Mouse (Mus musculus) neural tube, embryonic 15.5 days (tissue): ENCODE results near the gene Pdzd2. TPM values are rescaled to one million over a fixed set of nuclear protein-coding genes. Genes with fewer than 3 reads are reported as not detected.

Experiments
- ATAC-seq: fragments of 200-750 bp; cut with Nextera tagmentation; 2 replicates; pipeline ENCODE4 v1.8.0; 2017; ENCODE audit warnings: mild to moderate bottlenecking, moderate TSS enrichment, moderate library complexity; ENCODE audit not compliant: low FRiP score
- H3K27ac ChIP-seq: fragments of 300-500 bp; sonication (generic); replicated peaks from 2 replicates; pipeline ENCODE4 v1.5.1; 2015; ENCODE audit warnings: mild to moderate bottlenecking, inconsistent platforms
- H3K27me3 ChIP-seq: fragments of 300-500 bp; sonication (generic); replicated peaks from 2 replicates; pipeline ENCODE4 v1.6.1; 2015; ENCODE audit warnings: inconsistent platforms
- H3K36me3 ChIP-seq: fragments of 300-500 bp; sonication (generic); 2 replicates; pipeline ENCODE4 v1.6.1; 2015; ENCODE audit warnings: inconsistent platforms
- H3K4me1 ChIP-seq: fragments of 300-500 bp; sonication (generic); 2 replicates; pipeline ENCODE4 v1.6.1; 2015; ENCODE audit warnings: inconsistent platforms
- H3K4me2 ChIP-seq: fragments of 300-500 bp; sonication (generic); 2 replicates; pipeline ENCODE4 v1.6.1; 2015; ENCODE audit warnings: inconsistent platforms, mild to moderate bottlenecking, moderate library complexity
- H3K4me3 ChIP-seq: fragments of 300-500 bp; sonication (generic); replicated peaks from 2 replicates; pipeline ENCODE4 v1.5.1; 2015; ENCODE audit warnings: mild to moderate bottlenecking, inconsistent platforms
- H3K9ac ChIP-seq: fragments of 300-500 bp; sonication (generic); replicated peaks from 2 replicates; pipeline ENCODE4 v1.6.1; 2015; ENCODE audit warnings: mild to moderate bottlenecking, inconsistent platforms
- H3K9me3 ChIP-seq: fragments of 300-500 bp; sonication (generic); replicated peaks from 2 replicates; pipeline ENCODE4 v1.6.1; 2016; ENCODE audit warnings: inconsistent platforms
- WGBS: fragments of 180-500 bp; shearing (Covaris S2); methylation state at CpG from one replicate; pipeline ENCODE4 v1.1.7; 2015; ENCODE audit warnings: mixed read lengths; 5-methylcytosine and 5-hydroxymethylcytosine counted together
- polyA plus RNA-seq: library from polyadenylated mRNA; unstranded; fragments of >200 nt; fragmentation: Nextera tagmentation; extraction: Ambion mirVana; gene quantifications from 2 replicates; pipeline ENCODE4 v1.2.1, GENCODE M21; 2015

Pdzd2 gene
- polyA plus RNA-seq, 1 experiment from 2014 or later = 16.7 TPM

DNA sequence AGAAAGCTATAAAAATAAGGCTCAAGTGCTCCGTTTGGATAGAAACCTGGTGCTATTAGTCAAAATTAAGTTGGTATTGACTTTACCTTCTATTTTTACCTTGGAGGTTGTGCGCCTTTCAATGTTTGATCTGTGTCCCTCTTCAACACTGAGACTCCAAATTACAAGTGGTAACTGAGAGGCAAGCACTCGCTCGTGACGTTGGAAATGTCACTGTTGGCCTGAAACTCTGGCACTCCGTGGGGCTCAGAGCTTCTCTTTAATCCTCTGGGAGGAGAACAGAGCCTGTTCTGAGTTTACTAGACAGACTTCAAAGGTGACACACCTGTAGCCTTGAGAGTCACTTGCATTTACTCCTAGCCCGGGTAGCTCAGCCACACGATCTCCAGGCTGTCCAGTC lies 120.5 kb downstream of the Pdzd2 start:
- WGBS = 82% methylated on average over 8 of the region's 8 CpGs
- H3K4me2 ChIP-seq = no peak overlapping the region

DNA sequence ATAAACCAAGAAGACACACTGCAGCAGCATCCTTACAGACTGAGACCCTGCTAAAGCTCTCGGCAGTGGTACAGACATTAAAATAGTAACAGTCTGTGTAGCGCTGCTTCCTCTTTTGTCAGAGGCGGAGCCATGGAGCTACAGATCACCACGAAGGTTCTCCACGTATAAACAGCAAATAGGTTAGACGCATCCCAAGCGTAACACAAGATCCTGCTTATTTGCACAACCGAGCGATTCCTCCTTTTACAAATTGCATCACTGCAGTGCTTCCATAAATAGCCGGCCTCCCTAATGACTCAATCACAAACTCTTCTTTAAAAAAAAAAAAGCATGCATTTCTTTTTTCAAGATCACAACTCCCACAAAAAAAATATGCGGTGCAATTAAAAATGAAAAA lies 122.1 kb downstream of the Pdzd2 start:
- Histone ChIP-seq H3K36me3 (no peaks in the 10 kb centered on the region), H3K9me3 (no peaks in the 10 kb centered on the region), H3K4me2 (no peak overlapping the region), H3K27ac (peak overlapping the region; percentile 42), H3K27me3 (no peaks in the 10 kb centered on the region), H3K9ac (no peak overlapping the region), H3K4me3 (no peak overlapping the region), H3K4me1 (peaks cover 11% of the 10 kb centered on the region)
- 0 out of 2 replicates have a peak, but pooled peaks have one; percentile 33 for ATAC-seq
- WGBS = 75% methylated on average over 11 of the region's 11 CpGs

More for the DNA sequence above, 120.5 kb downstream of the Pdzd2 start:
- Histone ChIP-seq H3K4me1 (peaks cover 13% of the 10 kb centered on the region), H3K9me3 (no peaks in the 10 kb centered on the region), H3K36me3 (no peaks in the 10 kb centered on the region), H3K27ac (no peak overlapping the region), H3K4me3 (no peak overlapping the region), H3K27me3 (no peaks in the 10 kb centered on the region), H3K9ac (no peak overlapping the region)
- no peak for ATAC-seq

DNA sequence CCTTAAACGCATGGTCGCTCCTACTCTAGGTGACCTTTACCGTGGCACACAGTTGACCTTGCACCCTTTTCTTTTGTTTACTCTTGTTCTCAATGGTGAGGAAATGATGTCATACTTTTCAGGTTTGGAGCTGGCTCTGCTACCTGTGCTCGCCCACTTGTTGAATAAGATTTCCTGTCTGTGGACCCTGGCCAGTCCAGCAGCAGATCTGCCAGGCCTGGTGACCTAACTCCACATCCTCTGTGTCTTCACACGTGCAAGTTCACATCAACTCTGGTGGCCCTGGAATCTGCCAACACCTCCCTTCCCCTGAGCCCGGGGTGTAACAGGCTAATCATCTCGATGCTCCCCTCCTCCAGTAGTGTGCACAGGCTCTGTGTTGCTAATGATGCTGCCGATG lies 122.5 kb downstream of the Pdzd2 start:
- peak overlapping the region; percentile 42 for H3K27ac ChIP-seq
- no peak overlapping the region for H3K9ac ChIP-seq
- no peaks in the 10 kb centered on the region for H3K36me3 ChIP-seq
- no peaks in the 10 kb centered on the region for H3K9me3 ChIP-seq
- H3K4me1 ChIP-seq = peaks cover 7% of the 10 kb centered on the region
- no peak overlapping the region for H3K4me2 ChIP-seq
- no peaks in the 10 kb centered on the region for H3K27me3 ChIP-seq
- no peak overlapping the region for H3K4me3 ChIP-seq
- no peak for ATAC-seq
- 85% methylated on average over 8 of the region's 8 CpGs for WGBS

DNA sequence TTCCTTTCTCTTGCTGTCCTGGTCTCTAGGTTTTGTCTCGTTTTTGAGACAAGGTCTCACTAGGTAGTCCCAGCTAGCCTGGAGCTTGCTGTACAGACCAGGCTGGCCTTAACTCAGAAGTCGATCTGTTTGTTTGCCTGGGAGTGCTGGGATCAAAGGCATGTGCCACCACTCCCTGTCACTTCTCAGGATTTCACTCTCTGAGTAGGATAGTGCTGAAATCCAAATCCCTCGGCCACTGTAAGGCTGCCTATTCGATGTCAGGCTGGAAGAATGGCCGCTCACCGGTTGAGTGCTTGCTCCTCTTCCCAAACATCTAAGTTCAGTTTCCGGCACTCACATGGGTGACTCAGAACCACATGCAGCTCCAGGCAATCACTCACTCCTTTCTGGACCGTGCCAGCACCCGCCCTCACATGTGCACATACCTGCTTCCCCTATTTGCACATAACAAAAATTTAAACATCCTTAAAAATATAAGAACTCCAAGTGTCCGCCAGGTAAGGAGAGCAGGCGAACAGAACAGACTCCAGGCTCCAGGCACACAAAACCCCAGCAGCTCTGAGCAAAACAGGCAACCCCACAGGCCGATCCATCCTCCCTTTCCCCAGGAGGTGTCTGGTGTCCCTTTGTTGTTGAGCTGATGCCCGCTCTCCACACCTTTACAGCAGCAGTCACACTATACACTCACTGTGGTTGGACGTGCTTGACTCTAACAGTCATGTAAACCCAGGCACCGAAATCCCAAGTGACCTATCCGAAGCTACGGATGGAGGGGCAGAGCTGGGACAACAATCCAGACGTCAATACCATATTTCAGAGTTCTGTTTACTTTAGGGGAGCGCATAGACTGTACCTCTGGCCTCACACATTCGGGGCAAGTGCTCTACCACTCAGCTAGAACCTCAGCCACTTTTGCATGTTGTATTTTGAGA lies 124.5 kb downstream of the Pdzd2 start:
- Histone ChIP-seq H3K27me3 (no peaks in the 10 kb centered on the region), H3K4me3 (no peak overlapping the region), H3K9me3 (no peaks in the 10 kb centered on the region), H3K4me1 (0 out of 2 replicates have a peak, but pooled peaks cover 3% of the 10 kb centered on the region), H3K36me3 (no peaks in the 10 kb centered on the region), H3K4me2 (no peak overlapping the region), H3K27ac (no peak overlapping the region), H3K9ac (no peak overlapping the region)
- ATAC-seq = no peak
- 77% methylated on average over 20 of the region's 20 CpGs for WGBS

DNA sequence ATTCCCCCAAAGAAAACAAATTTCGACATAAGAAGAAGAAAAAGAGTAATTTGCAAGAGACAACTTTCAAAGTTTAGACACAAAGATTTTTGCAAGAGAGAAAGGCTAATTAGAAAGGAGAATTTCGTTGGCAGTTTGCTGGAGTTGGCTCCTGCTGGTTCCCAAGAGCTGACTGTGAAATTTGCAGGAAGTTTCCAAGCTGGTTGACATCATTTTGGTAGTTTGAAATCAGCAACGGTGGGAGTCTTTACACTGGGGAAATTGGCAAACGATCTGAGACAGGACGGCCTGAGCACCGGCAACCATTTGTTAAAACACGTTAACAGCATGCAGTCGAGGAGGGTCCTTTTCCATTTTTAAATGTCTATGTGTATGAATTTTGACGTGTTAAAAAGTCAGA lies 125.7 kb downstream of the Pdzd2 start:
- H3K4me2 ChIP-seq = no peak overlapping the region
- no peaks in the 10 kb centered on the region for H3K9me3 ChIP-seq
- H3K4me3 ChIP-seq = no peak overlapping the region
- ATAC-seq = no peak
- WGBS = 61% methylated on average over 9 of the region's 9 CpGs
- H3K27ac ChIP-seq = no peak overlapping the region
- H3K4me1 ChIP-seq = 0 out of 2 replicates have a peak, but pooled peaks cover 3% of the 10 kb centered on the region
- no peaks in the 10 kb centered on the region for H3K36me3 ChIP-seq
- no peaks in the 10 kb centered on the region for H3K27me3 ChIP-seq
- H3K9ac ChIP-seq = no peak overlapping the region

DNA sequence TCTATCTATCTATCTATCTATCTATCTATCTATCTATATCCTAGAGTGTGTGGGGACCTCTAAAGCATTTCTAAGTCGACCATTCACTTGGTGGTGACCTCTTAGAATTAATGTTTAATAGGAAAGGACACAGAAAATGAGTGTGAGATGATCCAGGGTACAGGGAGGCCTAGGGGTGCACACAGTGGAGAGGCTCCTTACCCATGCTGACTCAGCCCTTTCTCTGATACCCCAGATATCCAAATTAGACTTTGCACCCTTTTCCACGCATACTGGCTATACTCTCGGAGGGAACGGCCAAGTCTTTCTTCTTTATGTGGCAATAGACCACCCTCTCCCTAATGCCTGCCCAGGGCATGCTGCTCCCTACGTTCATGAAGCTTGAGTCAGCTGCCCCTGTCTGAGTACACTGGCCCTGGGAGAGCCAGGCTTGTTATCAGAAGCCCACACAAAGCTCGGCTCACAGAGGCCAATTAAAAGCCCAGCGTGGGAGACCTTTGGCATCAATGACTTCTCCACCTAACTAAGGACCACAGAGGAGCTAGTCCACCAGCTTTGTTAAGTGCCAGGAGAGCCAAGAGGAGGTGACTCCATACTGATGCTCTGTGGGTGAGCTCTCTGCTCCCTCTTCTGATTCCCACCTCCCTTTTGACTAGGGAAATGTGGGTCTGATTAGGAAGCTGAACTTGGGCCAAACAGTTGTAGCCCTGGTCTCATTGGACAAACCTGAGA lies 126.6 kb downstream of the Pdzd2 start:
- Histone ChIP-seq H3K36me3 (no peaks in the 10 kb centered on the region), H3K27me3 (no peaks in the 10 kb centered on the region)
- no peak for ATAC-seq

DNA sequence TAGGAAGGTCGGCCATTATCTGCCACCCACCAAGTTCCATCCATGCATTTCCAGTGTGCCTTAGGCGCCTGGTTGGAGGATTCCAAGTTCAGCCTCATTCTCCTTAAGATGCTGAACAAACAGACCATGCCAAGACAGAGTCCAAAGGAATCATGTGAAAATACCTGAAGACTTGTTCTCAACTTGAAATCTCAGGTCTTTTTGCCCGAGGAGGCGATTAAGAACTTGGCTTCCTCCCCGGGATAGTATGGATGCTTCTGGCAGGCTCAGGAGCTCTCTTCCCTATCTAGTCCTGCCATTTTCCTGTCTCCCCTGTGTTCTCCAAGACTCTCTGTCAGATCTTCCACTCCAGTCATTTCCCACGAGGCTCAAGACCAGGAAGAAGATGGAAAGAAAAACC lies 131.6 kb downstream of the Pdzd2 start:
- no peak overlapping the region for H3K4me3 ChIP-seq
- WGBS = 88% methylated on average over 6 of the region's 6 CpGs
- no peak overlapping the region for H3K27ac ChIP-seq
- H3K9ac ChIP-seq = no peak overlapping the region
- H3K27me3 ChIP-seq = no peaks in the 10 kb centered on the region
- H3K4me2 ChIP-seq = no peak overlapping the region
- no peak for ATAC-seq
- no peaks in the 10 kb centered on the region for H3K9me3 ChIP-seq
- no peaks in the 10 kb centered on the region for H3K36me3 ChIP-seq
- H3K4me1 ChIP-seq = peaks cover 9% of the 10 kb centered on the region

More for the DNA sequence above, 126.6 kb downstream of the Pdzd2 start:
- Histone ChIP-seq H3K4me2 (no peak overlapping the region), H3K9me3 (no peaks in the 10 kb centered on the region), H3K4me1 (no peaks in the 10 kb centered on the region), H3K4me3 (no peak overlapping the region), H3K27ac (no peak overlapping the region), H3K9ac (no peak overlapping the region)
- WGBS = 73% methylated on average over 7 of the region's 7 CpGs

DNA sequence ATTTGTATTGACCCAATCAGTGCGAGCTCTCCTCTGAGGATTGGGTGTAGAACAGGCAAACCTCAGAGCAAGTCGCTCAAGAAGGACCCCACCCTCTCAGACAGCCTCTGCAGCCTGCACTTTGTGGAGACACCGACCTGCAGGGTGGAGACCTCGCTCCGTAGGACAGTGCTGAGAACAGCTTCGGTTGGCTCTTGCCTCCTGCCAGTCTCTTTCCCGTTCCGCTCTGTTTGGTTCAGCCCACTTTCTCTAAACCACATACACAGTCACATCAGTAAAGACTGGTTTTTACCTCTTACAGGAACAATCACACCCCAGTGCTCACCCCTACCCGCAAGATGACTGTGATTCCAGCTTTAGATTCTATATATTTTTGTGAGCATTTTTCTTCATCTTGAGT lies 133.4 kb downstream of the Pdzd2 start:
- WGBS = 74% methylated on average over 9 of the region's 9 CpGs
- no peaks in the 10 kb centered on the region for H3K9me3 ChIP-seq
- no peaks in the 10 kb centered on the region for H3K36me3 ChIP-seq
- H3K4me2 ChIP-seq = no peak overlapping the region
- no peak overlapping the region for H3K27ac ChIP-seq
- H3K4me3 ChIP-seq = no peak overlapping the region
- no peak; the same call in 1 of the 2 replicates for ATAC-seq
- H3K4me1 ChIP-seq = peaks cover 9% of the 10 kb centered on the region
- no peaks in the 10 kb centered on the region for H3K27me3 ChIP-seq
- H3K9ac ChIP-seq = no peak overlapping the region

DNA sequence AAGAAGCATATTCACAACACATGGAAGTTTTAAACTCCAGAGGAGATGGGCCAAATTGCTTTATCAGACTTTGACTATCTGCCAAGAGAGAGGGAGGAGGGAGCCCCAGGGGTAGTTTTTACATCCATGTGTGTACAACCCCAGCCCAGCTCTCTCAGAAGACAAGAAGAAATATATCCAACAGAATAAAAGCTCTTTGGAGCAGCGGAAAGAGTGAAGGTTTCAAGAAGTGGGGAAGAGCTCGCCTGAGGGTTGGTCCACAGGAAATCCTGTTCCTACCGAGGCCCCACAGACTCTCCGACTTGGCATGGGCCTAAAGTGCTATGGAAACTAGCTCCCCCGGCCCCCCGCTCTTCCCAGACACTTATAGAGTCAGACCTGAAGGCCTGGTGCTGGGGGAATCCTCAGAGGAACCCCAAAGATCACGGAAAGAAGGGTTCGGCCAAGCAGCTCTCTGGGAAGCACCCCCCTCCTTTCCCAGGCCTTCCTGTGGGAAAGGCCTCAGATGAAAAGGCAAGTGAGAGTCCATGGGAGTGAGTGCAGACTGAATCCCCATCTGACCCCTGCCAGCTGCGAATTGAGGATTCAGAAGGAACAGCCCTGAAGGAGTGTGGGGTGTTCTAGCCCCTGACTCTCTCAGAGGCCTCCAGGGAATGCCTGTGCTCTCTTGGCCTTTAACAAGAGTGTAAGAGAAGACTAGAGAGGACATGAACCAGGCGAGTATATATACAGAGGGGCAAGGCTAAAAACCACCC lies 134.3 kb downstream of the Pdzd2 start:
- no peak overlapping the region for H3K4me2 ChIP-seq
- H3K27ac ChIP-seq = peak overlapping the region; percentile 39; the same call in 1 of the 2 replicates
- no peak overlapping the region for H3K4me3 ChIP-seq
- no peaks in the 10 kb centered on the region for H3K27me3 ChIP-seq
- H3K4me1 ChIP-seq = peaks cover 9% of the 10 kb centered on the region
- no peaks in the 10 kb centered on the region for H3K36me3 ChIP-seq
- H3K9ac ChIP-seq = no peak overlapping the region
- H3K9me3 ChIP-seq = no peaks in the 10 kb centered on the region
- ATAC-seq = peak; percentile 38; the same call in 1 of the 2 replicates
- WGBS = 75% methylated on average over 10 of the region's 10 CpGs

DNA sequence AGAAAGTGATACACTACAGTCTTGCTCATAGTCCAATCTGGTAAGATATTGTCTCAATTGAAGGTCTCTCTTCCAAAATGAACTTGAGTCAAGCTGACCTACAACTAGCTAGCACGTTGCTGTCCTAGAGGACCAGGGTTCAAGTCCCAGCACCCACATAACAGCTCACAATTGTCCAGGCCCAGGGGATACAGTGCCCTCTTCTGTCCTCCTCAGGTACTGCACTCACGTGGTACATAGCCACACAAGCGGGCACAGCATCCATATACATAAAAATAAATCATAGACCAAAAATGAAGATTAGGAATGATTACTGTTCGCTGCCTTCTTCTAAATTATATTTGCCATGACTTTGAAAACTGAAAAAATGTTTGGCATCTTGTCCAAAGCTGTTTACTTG lies 136.1 kb downstream of the Pdzd2 start:
- H3K36me3 ChIP-seq = no peaks in the 10 kb centered on the region
- no peak overlapping the region for H3K27ac ChIP-seq
- H3K4me2 ChIP-seq = no peak overlapping the region
- H3K9ac ChIP-seq = no peak overlapping the region
- no peaks in the 10 kb centered on the region for H3K9me3 ChIP-seq
- 93% methylated on average over 4 of the region's 4 CpGs for WGBS
- peaks cover 9% of the 10 kb centered on the region for H3K4me1 ChIP-seq
- no peaks in the 10 kb centered on the region for H3K27me3 ChIP-seq
- H3K4me3 ChIP-seq = no peak overlapping the region
- ATAC-seq = no peak

DNA sequence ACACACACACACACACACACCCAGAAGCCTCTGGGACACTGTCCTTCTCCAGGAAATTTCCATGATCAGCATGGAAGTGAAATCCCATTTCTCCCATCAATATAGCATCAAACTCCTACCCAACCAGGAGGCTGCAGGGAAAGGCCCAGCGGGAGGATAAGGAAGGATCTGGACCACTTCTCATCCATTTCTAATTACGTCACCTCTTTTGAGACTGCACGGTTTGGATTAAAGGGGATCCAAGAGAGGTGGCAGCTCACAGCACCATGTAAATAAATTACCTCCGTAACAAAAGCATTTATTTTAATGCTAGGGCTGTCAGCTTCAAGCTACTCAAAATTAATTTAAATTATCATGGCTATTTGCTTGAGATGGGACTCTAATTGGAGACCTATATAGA lies 146.6 kb downstream of the Pdzd2 start:
- Histone ChIP-seq H3K36me3 (no peaks in the 10 kb centered on the region), H3K9me3 (no peaks in the 10 kb centered on the region), H3K27ac (no peak overlapping the region), H3K4me3 (no peak overlapping the region), H3K9ac (no peak overlapping the region), H3K27me3 (no peaks in the 10 kb centered on the region), H3K4me1 (peaks cover 6% of the 10 kb centered on the region; the same call in 1 of the 2 replicates), H3K4me2 (no peak overlapping the region)
- 50% methylated on average over 4 of the region's 4 CpGs for WGBS
- ATAC-seq = no peak
